Mouse (Mus musculus) neutrophil, adult 59 days (primary cell): ENCODE results near the gene Enho. TPM values are rescaled to one million over a fixed set of nuclear protein-coding genes. Genes with fewer than 3 reads are reported as not detected.

ENCODE experiments used
- total RNA-seq, 2 experiments: library from RNA; stranded (reverse); gene quantifications; 1 replicate in 1 of 2; 2 replicates in 1 of 2; pipeline ENCODE4 v1.2.4; 2023

Gene Enho
- not detected for total RNA-seq

DNA sequence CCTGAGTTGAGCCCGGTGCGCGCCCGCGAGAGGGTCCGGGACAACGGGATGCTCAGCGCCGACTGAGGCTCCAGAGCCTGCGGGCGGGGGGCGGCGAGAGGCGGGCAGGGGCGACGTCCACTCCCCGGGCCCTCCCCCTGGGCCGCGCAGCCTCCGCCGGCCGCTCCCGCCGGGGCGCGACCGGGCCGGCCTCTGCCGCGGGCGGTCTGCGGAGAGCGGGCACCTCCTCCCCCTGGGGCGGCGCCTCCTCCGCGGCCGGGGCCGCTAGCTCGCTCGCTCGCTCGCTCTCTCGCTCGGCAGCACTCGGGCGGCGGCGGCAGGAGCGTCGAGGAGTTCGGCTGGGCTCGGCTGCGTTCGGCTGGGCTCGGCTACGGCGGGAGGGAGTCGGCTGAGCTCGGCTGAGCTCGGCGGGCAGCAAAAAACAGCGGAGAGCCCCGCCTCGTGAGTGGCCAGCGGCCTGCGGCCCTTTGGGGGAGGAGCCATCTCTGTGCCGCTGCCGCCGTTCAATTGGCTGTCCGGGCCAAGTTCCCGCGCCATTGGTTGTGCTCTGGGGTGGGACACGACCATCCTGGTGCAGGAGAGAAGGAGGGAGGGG is at the start of gene Enho:
Gene Enho (minus strand): TSS at position 412 of the 595 bp plus-strand sequence.

Other genes starting within 250 kb of the Enho start
- gene Kif24, start 175.4 kb downstream of the Enho start, total RNA-seq = 1 to 10 TPM; 8.9 TPM
- gene Nudt2, start 175.2 kb downstream of the Enho start, total RNA-seq = 1 to 10 TPM; 3.6 to 6.1 TPM
- gene AI464131, start 137.2 kb downstream of the Enho start, total RNA-seq = not detected
- gene 1110017D15Rik, start 123.0 kb downstream of the Enho start, total RNA-seq = not detected
- gene Fam219a, start 70.8 kb downstream of the Enho start, total RNA-seq = 10 to 100 TPM; 20.7 to 23.3 TPM
- not detected for gene Dnaic1, start 70.5 kb downstream of the Enho start, total RNA-seq
- gene Cntfr, start 56.8 kb upstream of the Enho start, total RNA-seq = not detected
- gene Il11ra1, start 59.7 kb upstream of the Enho start, total RNA-seq = 1 to 10 TPM; 5.4 TPM
- 10 to 100 TPM; 19.5 to 27.9 TPM for gene Rpp25l, start 73.2 kb upstream of the Enho start, total RNA-seq
- gene Dctn3, start 82.8 kb upstream of the Enho start, total RNA-seq = 10 to 100 TPM; 66.2 to 72.3 TPM
- gene Arid3c, start 90.8 kb upstream of the Enho start, total RNA-seq = not detected
- 10 to 100 TPM; 26.2 to 27.0 TPM for gene Galt, start 114.9 kb upstream of the Enho start, total RNA-seq
- gene Sigmar1, start 115.8 kb upstream of the Enho start, total RNA-seq = 10 to 100 TPM; 17.4 to 21.0 TPM
- gene Ccl27a, start 133.9 kb upstream of the Enho start, total RNA-seq = 1 to 10 TPM; 2.2 to 4.8 TPM